Mouse (Mus musculus): Measurements from ENCODE around the gene Tbx15.

DNA sequence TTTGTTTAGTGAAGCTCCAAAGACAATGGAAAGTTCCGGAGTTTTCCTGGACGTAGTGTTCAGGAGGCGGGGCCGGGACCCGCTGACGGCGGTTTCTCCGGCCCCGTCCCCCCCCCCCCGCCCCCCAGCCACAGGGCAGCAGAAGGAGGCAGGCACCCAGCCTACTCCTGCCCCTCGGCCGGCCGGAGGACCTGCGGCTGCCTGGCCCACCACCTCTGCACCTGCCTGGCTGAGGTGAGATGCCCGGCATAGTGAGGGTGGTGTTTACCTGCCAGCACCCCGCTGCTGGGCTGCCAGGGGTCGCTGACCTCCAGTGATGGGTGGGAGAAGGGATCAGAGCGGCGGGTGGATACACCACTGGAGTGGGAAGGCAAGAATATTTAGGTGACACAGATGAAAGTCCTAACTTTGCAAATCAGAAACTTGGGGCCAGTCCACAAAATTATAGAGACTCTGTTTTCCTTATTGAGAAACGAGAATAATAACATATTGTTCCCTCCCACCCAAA is at the start of gene Tbx15:
- no peak for TF ChIP-seq POLR2A (IDR thresholded peaks at IDR 0.05; ENCODE audit: low read depth, low read length)
- no peak for TF ChIP-seq CTCF (IDR thresholded peaks at IDR 0.05; ENCODE audit: extremely low read depth, insufficient read length, insufficient replicate concordance, low read depth, low read length)

All from small intestine, adult 2 months (tissue).